Mouse (Mus musculus) MEL (cell line): ENCODE measurements around the gene Fndc3b.

ENCODE experiments used
- CHD1 ChIP-seq: IDR thresholded peaks from 2 replicates; pipeline ENCODE4 v1.6.1; 2012; ENCODE audit warnings: low read depth, mild to moderate bottlenecking, inconsistent platforms, low read length, improper control_type of control experiment
- CTCF ChIP-seq, 3 experiments: IDR thresholded peaks in 2 of 3; conservative IDR thresholded peaks in 1 of 3; 2 replicates each; pipeline ENCODE4 v1.5.1; 2011 to 2012; ENCODE audit warnings: low read length in 3 of 3, low read depth in 2 of 3, mild to moderate bottlenecking in 2 of 3, improper control_type of control experiment in 1 of 3, inconsistent platforms in 1 of 3, mixed read lengths in 1 of 3, moderate library complexity in 1 of 3; ENCODE audit not compliant: control insufficient read depth in 1 of 3, insufficient read depth in 1 of 3, poor library complexity in 1 of 3, severe bottlenecking in 1 of 3
- ETS1 ChIP-seq: IDR thresholded peaks from 2 replicates; pipeline ENCODE4 v1.6.1; 2012; ENCODE audit warnings: low read depth, mild to moderate bottlenecking, inconsistent platforms, low read length, improper control_type of control experiment, moderate library complexity
- GATA1 ChIP-seq: IDR thresholded peaks from 2 replicates; pipeline ENCODE4 v1.6.1; 2011; ENCODE audit warnings: low read depth, low read length, improper control_type of control experiment
- MAFK ChIP-seq: IDR thresholded peaks from 2 replicates; pipeline ENCODE4 v1.6.1; 2011; ENCODE audit warnings: low read depth, mild to moderate bottlenecking, low read length, improper control_type of control experiment, borderline replicate concordance
- MAZ ChIP-seq: IDR thresholded peaks from 2 replicates; pipeline ENCODE4 v1.6.1; 2012; ENCODE audit warnings: low read depth, mild to moderate bottlenecking, inconsistent platforms, low read length, improper control_type of control experiment
- MXI1 ChIP-seq: IDR thresholded peaks from 2 replicates; pipeline ENCODE4 v1.6.1; 2011; ENCODE audit warnings: mild to moderate bottlenecking, low read depth, low read length, improper control_type of control experiment
- NELFE ChIP-seq: IDR thresholded peaks from 2 replicates; pipeline ENCODE4 v1.6.1; 2011; ENCODE audit warnings: low read depth, low read length, improper control_type of control experiment
- NRF1 ChIP-seq: IDR thresholded peaks from 2 replicates; pipeline ENCODE4 v1.6.1; 2014; ENCODE audit warnings: low read depth, mild to moderate bottlenecking, inconsistent platforms, low read length, improper control_type of control experiment, moderate library complexity; ENCODE audit not compliant: poor library complexity, insufficient read depth, severe bottlenecking
- POLR2A ChIP-seq, 2 experiments: IDR thresholded peaks; 2 replicates each; pipeline ENCODE4 v1.6.1; 2011 to 2012; ENCODE audit warnings: low read length in 2 of 2, mild to moderate bottlenecking in 2 of 2, control low read depth in 1 of 2, improper control_type of control experiment in 1 of 2, low read depth in 1 of 2, moderate library complexity in 1 of 2; ENCODE audit not compliant: control insufficient read depth in 1 of 2, insufficient read depth in 1 of 2, poor library complexity in 1 of 2
- SMC3 ChIP-seq: IDR thresholded peaks from 2 replicates; pipeline ENCODE4 v1.6.1; 2011; ENCODE audit warnings: low read depth, low read length, improper control_type of control experiment
- TAL1 ChIP-seq: IDR thresholded peaks from 2 replicates; pipeline ENCODE4 v1.6.1; 2012; ENCODE audit warnings: mild to moderate bottlenecking, inconsistent platforms, low read length, moderate library complexity, mixed read lengths
- TBP ChIP-seq: IDR thresholded peaks from 2 replicates; pipeline ENCODE4 v1.8.0; 2011; ENCODE audit warnings: low read depth, low read length, improper control_type of control experiment

- TF ChIP-seq TBP (no peak), POLR2A (IDR thresholded peaks at IDR 0.05; ENCODE audit: control insufficient read depth in 1 of 2, insufficient read depth in 1 of 2, low read depth in 1 of 2, low read length in 2 of 2, poor library complexity in 1 of 2) (no peak), CTCF (IDR thresholded peaks at IDR 0.05 in 2 of 3, conservative IDR thresholded peaks at IDR 0.05 in 1 of 3; ENCODE audit: control insufficient read depth in 1 of 3, insufficient read depth in 1 of 3, low read depth in 2 of 3, low read length in 3 of 3, poor library complexity in 1 of 3, severe bottlenecking in 1 of 3) (no peak), NELFE (no peak), TAL1 (no peak), SMC3 (no peak), ETS1 (no peak), MAZ (no peak), NRF1 (no peak), GATA1 (no peak), CHD1 (no peak), MXI1 (no peak), MAFK (no peak)
These were observed 257.5 kb downstream of the Fndc3b start for GRCm38 (mm10) chr3:27453453-27454098.
